Mouse (Mus musculus): ENCODE measurements at regions not wholly inside any gene's neighbourhood (a gene's known extent, or its start where the extent isn't known, plus 50 kb on each side); places are given as distances from the start of the nearest gene placed in this dataset.

- TF ChIP-seq POLR2A (IDR thresholded peaks at IDR 0.05; ENCODE audit: low read depth, low read length): no peak
- TF ChIP-seq CTCF (conservative IDR thresholded peaks at IDR 0.05; ENCODE audit: insufficient read depth, insufficient read length, low read depth, low read length): no peak
Measured at GRCm38 (mm10) chr11:19861596-19861995, 62.6 kb upstream of the Spred2 start.

Data from kidney, adult 2 months (tissue).